Mouse (Mus musculus) liver, postnatal 0 days (tissue): ENCODE measurements around the gene Shtn1. TPM values are rescaled to one million over a fixed set of nuclear protein-coding genes. Genes with fewer than 3 reads are reported as not detected.

Source experiments
- ATAC-seq: fragments of 200-750 bp; cut with Nextera tagmentation; 2 replicates; pipeline ENCODE4 v1.8.0; 2017; ENCODE audit warnings: mild to moderate bottlenecking, moderate library complexity
- DNase-seq: peaks from one replicate; pipeline ENCODE4 v3.0.0-alpha.2; 2016
- H3K27ac ChIP-seq: fragments of 300-500 bp; sonication (generic); 2 replicates; pipeline ENCODE4 v1.5.1; 2014; ENCODE audit warnings: antibody characterized with exemption, moderate library complexity, mild to moderate bottlenecking, low read depth
- H3K27me3 ChIP-seq: fragments of 300-500 bp; sonication (generic); 2 replicates; pipeline ENCODE4 v1.6.1; 2014; ENCODE audit warnings: low read length, control low read depth, mixed read lengths; ENCODE audit not compliant: insufficient read depth
- H3K36me3 ChIP-seq: fragments of 300-500 bp; sonication (generic); replicated peaks from 2 replicates; pipeline ENCODE4 v1.6.1; 2014; ENCODE audit warnings: mild to moderate bottlenecking, control low read depth, low read length, moderate library complexity, mixed read lengths; ENCODE audit not compliant: insufficient read depth
- H3K4me1 ChIP-seq: fragments of 300-500 bp; sonication (generic); 2 replicates; pipeline ENCODE4 v1.6.1; 2014; ENCODE audit warnings: antibody characterized with exemption, mild to moderate bottlenecking, control low read depth; ENCODE audit not compliant: insufficient read depth
- H3K4me2 ChIP-seq: fragments of 300-500 bp; sonication (generic); 2 replicates; pipeline ENCODE4 v1.6.1; 2014; ENCODE audit warnings: low read depth, mild to moderate bottlenecking, low read length, moderate library complexity, mixed read lengths
- H3K4me3 ChIP-seq: fragments of 300-500 bp; sonication (generic); 2 replicates; pipeline ENCODE4 v1.5.1; 2014; ENCODE audit warnings: low read depth, low read length
- H3K9ac ChIP-seq: fragments of 300-500 bp; sonication (generic); replicated peaks from 2 replicates; pipeline ENCODE4 v1.6.1; 2014; ENCODE audit warnings: mild to moderate bottlenecking, moderate library complexity
- H3K9me3 ChIP-seq: fragments of 300-500 bp; sonication (generic); 2 replicates; pipeline ENCODE4 v1.6.1; 2016; ENCODE audit warnings: mild to moderate bottlenecking, control low read depth, low read length, mixed read lengths
- CTCF ChIP-seq: sonication (generic); IDR thresholded peaks from 2 replicates; pipeline ENCODE4 v1.5.1; 2016; ENCODE audit warnings: antibody characterized with exemption, low read depth
- EP300 ChIP-seq: IDR thresholded peaks from 2 replicates; pipeline ENCODE4 v1.6.1; 2016; ENCODE audit warnings: antibody characterized with exemption, low read depth, mild to moderate bottlenecking
- WGBS: fragments of 180-500 bp; shearing (Covaris S2); extraction: QIAGEN DNeasy Blood & Tissue Kit; methylation state at CpG from one replicate; pipeline ENCODE4 v1.1.7; 2014; ENCODE audit not compliant: insufficient replicate concordance; 5-methylcytosine and 5-hydroxymethylcytosine counted together
- polyA plus RNA-seq: library from polyadenylated mRNA; unstranded; fragments of >200 nt; fragmentation: Nextera tagmentation; extraction: Ambion mirVana; gene quantifications from 2 replicates; pipeline ENCODE4 v1.2.1, GENCODE M21; 2015

Gene Shtn1
- polyA plus RNA-seq, 1 experiment from 2014 or later: 2.9 TPM

DNA sequence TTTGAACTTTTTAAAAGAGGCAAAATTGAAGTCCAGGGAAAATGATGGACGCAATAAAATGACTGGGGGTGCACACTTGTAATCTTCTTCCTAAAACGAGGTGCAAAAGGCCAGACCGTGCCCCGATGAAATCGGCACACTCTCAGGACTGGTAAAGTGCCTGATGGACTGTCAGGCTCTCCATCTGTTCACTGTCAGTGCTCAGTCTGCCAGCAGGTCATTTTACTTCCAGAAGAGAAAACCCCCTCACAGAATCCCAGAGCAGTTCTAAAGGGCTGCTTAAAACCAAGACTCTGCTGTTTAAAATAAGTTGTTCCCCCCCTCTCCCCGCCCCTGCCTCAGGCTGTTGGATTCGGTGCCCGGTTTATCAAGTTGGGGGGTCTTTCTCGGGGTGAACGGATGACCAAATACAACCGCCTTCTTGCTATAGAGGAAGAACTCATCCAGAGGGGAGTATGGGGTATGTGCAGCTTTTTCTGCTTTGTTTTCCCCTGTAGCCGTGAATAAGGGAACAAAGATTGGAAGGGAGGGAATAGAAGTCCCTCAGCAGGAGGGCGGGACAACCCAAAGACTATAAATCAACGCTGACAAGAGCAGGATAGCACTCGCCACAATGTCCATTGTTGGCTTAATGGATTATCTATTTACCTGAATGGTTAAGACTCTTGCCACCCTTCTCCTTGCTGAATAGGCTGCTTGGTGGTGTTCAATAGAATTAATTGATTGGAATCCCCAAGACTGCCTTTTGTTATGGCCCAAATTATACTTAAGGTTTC is 107.0 kb downstream of the Shtn1 start:
- no peak overlapping the region for H3K27ac ChIP-seq
- ATAC-seq: no peak
- H3K4me2 ChIP-seq: no peak overlapping the region
- TF ChIP-seq EP300 (no peak), CTCF (no peak)
- 0 out of 2 replicates have a peak, but pooled peaks cover 3% of the 10 kb centered on the region for H3K27me3 ChIP-seq
- H3K9me3 ChIP-seq: no peaks in the 10 kb centered on the region
- no peak overlapping the region for H3K4me3 ChIP-seq
- no peaks in the 10 kb centered on the region for H3K4me1 ChIP-seq
- H3K36me3 ChIP-seq: no peaks in the 10 kb centered on the region
- 56% methylated on average over 15 of the region's 15 CpGs for WGBS
- H3K9ac ChIP-seq: no peak overlapping the region
- DNase-seq: no peak

DNA sequence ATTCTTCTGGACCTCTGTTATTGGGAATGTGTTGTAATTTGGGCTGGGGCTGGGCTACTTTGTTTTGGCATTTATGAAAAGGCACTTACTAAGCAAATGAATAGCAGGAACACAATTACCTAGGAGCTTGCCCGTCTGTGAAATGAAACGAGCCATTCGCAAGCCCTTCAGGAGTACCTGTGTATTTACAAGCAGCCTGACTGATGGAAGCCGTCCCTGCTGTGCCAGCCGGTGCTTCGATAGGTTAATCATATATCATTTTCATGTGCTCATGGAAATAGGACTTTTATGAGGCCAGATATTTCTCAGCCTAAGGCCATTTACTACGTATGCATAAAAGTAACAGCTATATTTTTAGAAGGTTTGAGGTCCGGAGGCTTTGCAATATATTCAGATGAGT is 112.9 kb downstream of the Shtn1 start:
- TF ChIP-seq CTCF: no peak
- TF ChIP-seq EP300: no peak
- DNase-seq: no peak
- Histone ChIP-seq H3K9ac (no peak overlapping the region), H3K27ac (no peak overlapping the region), H3K4me3 (no peak overlapping the region), H3K36me3 (no peaks in the 10 kb centered on the region), H3K4me1 (no peaks in the 10 kb centered on the region), H3K4me2 (no peak overlapping the region), H3K9me3 (no peaks in the 10 kb centered on the region), H3K27me3 (0 out of 2 replicates have a peak, but pooled peaks cover 1% of the 10 kb centered on the region)
- WGBS: 79% methylated on average over 8 of the region's 8 CpGs
- no peak for ATAC-seq

DNA sequence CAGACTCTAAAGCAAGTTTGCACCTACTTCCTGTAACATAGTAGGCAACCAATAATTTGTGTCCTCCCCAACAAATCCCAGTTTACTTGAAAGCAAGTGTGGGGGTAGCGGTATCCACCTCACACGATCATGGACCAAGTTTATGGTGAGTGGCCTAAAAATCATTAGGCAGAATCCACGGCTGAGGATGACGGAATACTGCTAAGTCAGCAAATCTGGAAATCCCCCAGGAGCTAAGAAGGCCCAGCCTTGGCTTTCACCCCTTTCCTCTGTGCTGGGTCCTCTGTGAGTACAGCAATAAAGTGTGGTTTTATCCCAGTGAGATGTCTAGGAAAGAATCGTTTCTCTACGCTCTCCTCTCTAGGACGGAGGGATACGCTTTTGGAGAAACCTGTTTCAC is 121.1 kb downstream of the Shtn1 start:
- TF ChIP-seq EP300 (no peak), CTCF (no peak)
- Histone ChIP-seq H3K9me3 (no peaks in the 10 kb centered on the region), H3K27me3 (peaks cover 12% of the 10 kb centered on the region; the same call in 1 of the 2 replicates), H3K36me3 (no peaks in the 10 kb centered on the region), H3K4me2 (no peak overlapping the region), H3K4me3 (no peak overlapping the region), H3K9ac (no peak overlapping the region), H3K27ac (no peak overlapping the region), H3K4me1 (no peaks in the 10 kb centered on the region)
- DNase-seq: no peak
- 75% methylated on average over 8 of the region's 8 CpGs for WGBS
- ATAC-seq: no peak

DNA sequence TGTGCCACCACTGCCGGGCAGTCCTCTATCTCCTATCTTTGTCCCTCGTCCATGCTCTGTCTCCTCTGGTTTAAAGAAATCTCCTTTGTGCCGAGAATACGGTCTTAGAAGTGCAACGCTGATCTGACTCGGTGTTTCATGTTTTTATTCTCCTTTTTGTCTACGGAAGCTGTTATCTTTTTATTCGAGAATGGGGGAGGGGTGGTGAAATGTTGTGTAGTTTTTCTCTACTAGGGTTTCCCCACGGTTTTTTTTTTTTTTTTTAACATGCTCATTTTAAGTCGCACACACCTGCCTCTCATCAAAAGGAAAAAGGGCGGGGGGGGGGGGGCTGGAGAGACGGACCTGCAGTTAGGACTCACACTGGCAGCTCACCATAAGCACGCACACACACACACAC is 123.7 kb downstream of the Shtn1 start:
- DNase-seq (no peak), ATAC-seq (no peak)
- Histone ChIP-seq H3K4me2 (no peak overlapping the region), H3K27me3 (peaks cover 12% of the 10 kb centered on the region; the same call in 1 of the 2 replicates), H3K36me3 (no peaks in the 10 kb centered on the region), H3K9ac (no peak overlapping the region), H3K4me3 (no peak overlapping the region), H3K27ac (no peak overlapping the region), H3K9me3 (no peaks in the 10 kb centered on the region), H3K4me1 (no peaks in the 10 kb centered on the region)
- 62% methylated on average over 12 of the region's 13 CpGs for WGBS
- TF ChIP-seq EP300: no peak
- no peak for TF ChIP-seq CTCF

DNA sequence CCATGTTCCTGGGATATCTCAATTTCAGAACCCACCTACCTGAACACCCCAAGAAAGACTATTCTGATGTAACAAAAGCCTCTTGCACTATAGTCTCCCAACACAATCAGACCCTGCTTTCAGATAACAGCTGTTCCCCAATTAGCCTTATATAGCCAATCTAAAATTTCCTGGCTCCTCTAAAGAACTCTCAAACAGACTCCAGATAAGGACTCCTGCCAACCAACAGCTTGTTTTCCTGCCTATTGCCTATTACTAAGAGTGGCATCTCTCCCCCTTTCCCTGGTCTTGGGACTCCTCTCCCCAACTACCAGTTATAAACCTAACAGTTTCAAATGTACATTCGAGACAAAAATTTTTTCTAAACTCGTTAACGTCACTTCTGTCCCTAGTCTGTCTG is 124.4 kb downstream of the Shtn1 start:
- H3K27ac ChIP-seq: no peak overlapping the region
- WGBS: 74% methylated on average over 3 of the region's 3 CpGs
- no peak for TF ChIP-seq EP300
- no peak for TF ChIP-seq CTCF
- no peak overlapping the region for H3K4me2 ChIP-seq
- DNase-seq: no peak
- peaks cover 12% of the 10 kb centered on the region; the same call in 1 of the 2 replicates for H3K27me3 ChIP-seq
- no peak overlapping the region for H3K9ac ChIP-seq
- no peaks in the 10 kb centered on the region for H3K9me3 ChIP-seq
- no peak for ATAC-seq
- no peaks in the 10 kb centered on the region for H3K4me1 ChIP-seq
- no peaks in the 10 kb centered on the region for H3K36me3 ChIP-seq
- H3K4me3 ChIP-seq: no peak overlapping the region

DNA sequence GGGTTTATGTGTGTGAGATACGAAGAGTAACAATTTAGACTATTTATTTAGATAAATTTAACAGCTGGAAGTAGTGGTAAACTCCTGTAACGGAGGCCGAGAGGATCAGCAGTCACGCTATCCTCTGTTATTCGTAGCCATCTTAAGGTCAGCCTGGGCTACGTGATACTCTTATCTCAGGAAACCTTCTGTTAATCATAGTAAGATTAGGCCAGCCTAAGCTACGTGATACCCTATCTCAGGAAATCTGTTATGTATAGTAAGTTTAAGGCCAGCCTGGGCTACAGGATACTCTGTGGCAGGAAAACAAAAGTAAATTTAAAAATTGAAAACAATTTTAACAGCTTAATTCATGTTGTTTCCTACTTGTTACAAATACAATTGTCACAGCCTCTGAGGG is 129.9 kb downstream of the Shtn1 start:
- TF ChIP-seq CTCF (no peak), EP300 (no peak)
- no peak overlapping the region for H3K4me3 ChIP-seq
- 62% methylated on average over 7 of the region's 7 CpGs for WGBS

More for the DNA sequence above, 129.9 kb downstream of the Shtn1 start:
- Histone ChIP-seq H3K4me1 (peaks cover 9% of the 10 kb centered on the region), H3K4me2 (no peak overlapping the region), H3K9me3 (no peaks in the 10 kb centered on the region), H3K36me3 (no peaks in the 10 kb centered on the region), H3K27ac (no peak overlapping the region), H3K27me3 (no peaks in the 10 kb centered on the region), H3K9ac (no peak overlapping the region)
- DNase-seq (no peak), ATAC-seq (no peak)
